Mouse (Mus musculus): ENCODE measurements at regions not wholly inside any gene's neighbourhood (a gene's known extent, or its start where the extent isn't known, plus 50 kb on each side); places are given as distances from the start of the nearest gene placed in this dataset.

- no peaks in the 10 kb centered on the region for H3K9me3 ChIP-seq (replicated peaks; ENCODE audit: control insufficient read depth, low read length)
- no peak overlapping the region for H3K9ac ChIP-seq (ENCODE audit: low read length)
- no peaks in the 10 kb centered on the region for H3K4me1 ChIP-seq (ENCODE audit: control insufficient read depth, insufficient read depth, low read length)
- H3K27ac ChIP-seq (ENCODE audit: low read length): no peak overlapping the region
- no peaks in the 10 kb centered on the region for H3K27me3 ChIP-seq (ENCODE audit: control insufficient read depth, insufficient read depth, low read length)
- 60% methylated on average over 1 of the region's 1 CpGs for WGBS
- no peak for ATAC-seq (ENCODE audit: insufficient read depth, low FRiP score)
- H3K36me3 ChIP-seq (ENCODE audit: control insufficient read depth, insufficient read depth, low read length): no peaks in the 10 kb centered on the region
- H3K4me2 ChIP-seq (ENCODE audit: low read depth, low read length): no peak overlapping the region
- H3K4me3 ChIP-seq (replicated peaks; ENCODE audit: low read length): no peak overlapping the region
Measured at GRCm38 (mm10) chr3:139988938-139989337, 783.4 kb downstream of the Stpg2 start.

- no peaks in the 10 kb centered on the region for H3K27me3 ChIP-seq (ENCODE audit: control insufficient read depth, insufficient read depth, low read length)
- H3K4me2 ChIP-seq (ENCODE audit: low read depth, low read length): no peak overlapping the region
- no peak overlapping the region for H3K9ac ChIP-seq (ENCODE audit: low read length)
- no peak overlapping the region for H3K27ac ChIP-seq (ENCODE audit: low read length)
- no peaks in the 10 kb centered on the region for H3K36me3 ChIP-seq (ENCODE audit: control insufficient read depth, insufficient read depth, low read length)
- no peaks in the 10 kb centered on the region for H3K4me1 ChIP-seq (ENCODE audit: control insufficient read depth, insufficient read depth, low read length)
- no peaks in the 10 kb centered on the region for H3K9me3 ChIP-seq (replicated peaks; ENCODE audit: control insufficient read depth, low read length)
- no peak for ATAC-seq (ENCODE audit: insufficient read depth, low FRiP score)
- no peak overlapping the region for H3K4me3 ChIP-seq (replicated peaks; ENCODE audit: low read length)
Measured at GRCm38 (mm10) chr3:139989380-139989779, 783.9 kb downstream of the Stpg2 start.

DNA sequence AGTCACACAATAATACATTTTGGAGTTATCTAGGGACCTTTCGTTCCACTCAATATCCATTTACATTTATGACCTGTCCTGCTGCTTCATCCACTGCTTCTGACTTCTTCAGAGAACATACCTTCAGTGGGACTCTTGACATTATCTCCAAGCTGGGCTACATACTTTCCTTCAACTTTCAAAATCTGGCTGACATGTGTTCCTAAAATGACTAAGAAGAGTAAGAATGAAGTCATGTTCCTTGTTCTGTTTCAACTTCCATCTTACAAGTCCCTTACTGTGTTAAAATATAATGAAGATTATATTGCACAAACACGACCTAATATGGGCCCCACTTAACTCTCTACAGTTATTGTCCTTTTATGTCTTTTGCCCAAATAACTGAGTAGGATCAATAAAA lies 807.0 kb downstream of the Stpg2 start:
- Histone ChIP-seq H3K9ac (ENCODE audit: low read length) (no peak overlapping the region), H3K4me1 (ENCODE audit: control insufficient read depth, insufficient read depth, low read length) (no peaks in the 10 kb centered on the region), H3K27me3 (ENCODE audit: control insufficient read depth, insufficient read depth, low read length) (no peaks in the 10 kb centered on the region), H3K4me3 (replicated peaks; ENCODE audit: low read length) (no peak overlapping the region), H3K9me3 (replicated peaks; ENCODE audit: control insufficient read depth, low read length) (no peaks in the 10 kb centered on the region), H3K4me2 (ENCODE audit: low read depth, low read length) (no peak overlapping the region), H3K36me3 (ENCODE audit: control insufficient read depth, insufficient read depth, low read length) (no peaks in the 10 kb centered on the region), H3K27ac (ENCODE audit: low read length) (no peak overlapping the region)
- WGBS: 72% methylated on average over 2 of the region's 2 CpGs
- no peak for ATAC-seq (ENCODE audit: insufficient read depth, low FRiP score)

DNA sequence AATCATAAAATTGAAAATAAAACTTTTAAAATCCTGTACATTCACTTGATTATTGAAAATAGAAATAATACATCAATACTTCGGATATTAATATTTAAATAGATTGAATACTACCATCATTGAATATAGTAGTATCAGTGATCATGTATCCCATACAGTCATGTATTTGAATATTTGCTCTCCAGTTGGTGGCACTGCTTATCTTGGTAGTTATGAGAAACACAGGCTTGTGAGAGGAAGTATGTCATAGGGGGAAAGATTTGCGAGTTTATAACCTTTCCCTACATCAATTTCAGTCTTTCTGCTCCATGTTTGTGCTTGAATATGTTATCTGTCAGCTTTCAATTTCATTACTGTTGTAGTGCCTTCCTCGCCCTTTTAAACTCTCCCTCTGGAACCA lies 828.6 kb downstream of the Stpg2 start:
- ATAC-seq (ENCODE audit: insufficient read depth, low FRiP score): no peak
- H3K9me3 ChIP-seq (replicated peaks; ENCODE audit: control insufficient read depth, low read length): no peaks in the 10 kb centered on the region
- no peak overlapping the region for H3K27ac ChIP-seq (ENCODE audit: low read length)
- no peaks in the 10 kb centered on the region for H3K36me3 ChIP-seq (ENCODE audit: control insufficient read depth, insufficient read depth, low read length)
- H3K9ac ChIP-seq (ENCODE audit: low read length): no peak overlapping the region
- H3K27me3 ChIP-seq (ENCODE audit: control insufficient read depth, insufficient read depth, low read length): no peaks in the 10 kb centered on the region
- no peaks in the 10 kb centered on the region for H3K4me1 ChIP-seq (ENCODE audit: control insufficient read depth, insufficient read depth, low read length)
- no peak overlapping the region for H3K4me2 ChIP-seq (ENCODE audit: low read depth, low read length)
- 79% methylated on average over 3 of the region's 3 CpGs for WGBS
- H3K4me3 ChIP-seq (replicated peaks; ENCODE audit: low read length): no peak overlapping the region

DNA sequence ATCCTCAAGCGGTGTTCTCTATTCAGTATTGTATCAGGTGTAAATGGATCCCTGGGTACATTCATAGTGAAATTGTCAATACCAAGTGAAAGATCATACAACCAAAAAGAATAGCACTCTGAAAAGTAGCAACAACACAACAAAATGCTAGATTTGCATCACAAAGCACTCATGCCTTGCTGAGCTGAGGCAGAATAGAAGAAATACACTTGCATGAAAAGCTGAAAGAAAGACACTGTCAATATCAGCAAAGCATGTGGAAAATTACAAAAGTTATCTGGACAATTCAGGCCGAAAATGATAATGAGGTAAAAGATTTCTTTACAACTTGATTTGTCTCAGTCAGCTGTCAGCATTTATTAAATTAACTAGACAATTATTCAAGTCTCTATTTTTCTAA lies 829.6 kb downstream of the Stpg2 start:
- H3K27me3 ChIP-seq (ENCODE audit: control insufficient read depth, insufficient read depth, low read length): no peaks in the 10 kb centered on the region
- no peak overlapping the region for H3K4me3 ChIP-seq (replicated peaks; ENCODE audit: low read length)
- no peak overlapping the region for H3K4me2 ChIP-seq (ENCODE audit: low read depth, low read length)
- WGBS: 86% methylated on average over 2 of the region's 2 CpGs
- H3K4me1 ChIP-seq (ENCODE audit: control insufficient read depth, insufficient read depth, low read length): no peaks in the 10 kb centered on the region
- no peak for ATAC-seq (ENCODE audit: insufficient read depth, low FRiP score)
- no peaks in the 10 kb centered on the region for H3K36me3 ChIP-seq (ENCODE audit: control insufficient read depth, insufficient read depth, low read length)
- H3K27ac ChIP-seq (ENCODE audit: low read length): no peak overlapping the region
- no peak overlapping the region for H3K9ac ChIP-seq (ENCODE audit: low read length)
- H3K9me3 ChIP-seq (replicated peaks; ENCODE audit: control insufficient read depth, low read length): no peaks in the 10 kb centered on the region

GRCm38 (mm10) chr3:140044898-140045297 lies 839.4 kb downstream of the Stpg2 start:
- Histone ChIP-seq H3K4me1 (ENCODE audit: control insufficient read depth, insufficient read depth, low read length) (no peaks in the 10 kb centered on the region), H3K4me3 (replicated peaks; ENCODE audit: low read length) (no peak overlapping the region), H3K27me3 (ENCODE audit: control insufficient read depth, insufficient read depth, low read length) (no peaks in the 10 kb centered on the region), H3K4me2 (ENCODE audit: low read depth, low read length) (no peak overlapping the region), H3K9ac (ENCODE audit: low read length) (no peak overlapping the region), H3K27ac (ENCODE audit: low read length) (no peak overlapping the region), H3K9me3 (replicated peaks; ENCODE audit: control insufficient read depth, low read length) (no peaks in the 10 kb centered on the region), H3K36me3 (ENCODE audit: control insufficient read depth, insufficient read depth, low read length) (no peaks in the 10 kb centered on the region)
- ATAC-seq (ENCODE audit: insufficient read depth, low FRiP score): no peak

GRCm38 (mm10) chr3:140054634-140055033 lies 849.1 kb downstream of the Stpg2 start:
- no peaks in the 10 kb centered on the region for H3K36me3 ChIP-seq (ENCODE audit: control insufficient read depth, insufficient read depth, low read length)
- no peak overlapping the region for H3K9ac ChIP-seq (ENCODE audit: low read length)
- no peak overlapping the region for H3K4me2 ChIP-seq (ENCODE audit: low read depth, low read length)
- no peaks in the 10 kb centered on the region for H3K27me3 ChIP-seq (ENCODE audit: control insufficient read depth, insufficient read depth, low read length)
- WGBS: 48% methylated on average over 1 of the region's 1 CpGs
- H3K4me3 ChIP-seq (replicated peaks; ENCODE audit: low read length): no peak overlapping the region
- H3K27ac ChIP-seq (ENCODE audit: low read length): no peak overlapping the region
- H3K9me3 ChIP-seq (replicated peaks; ENCODE audit: control insufficient read depth, low read length): no peaks in the 10 kb centered on the region
- ATAC-seq (ENCODE audit: insufficient read depth, low FRiP score): no peak
- H3K4me1 ChIP-seq (ENCODE audit: control insufficient read depth, insufficient read depth, low read length): no peaks in the 10 kb centered on the region

GRCm38 (mm10) chr3:140057962-140058631 lies 852.6 kb downstream of the Stpg2 start:
- Histone ChIP-seq H3K27me3 (ENCODE audit: control insufficient read depth, insufficient read depth, low read length) (no peaks in the 10 kb centered on the region), H3K4me2 (ENCODE audit: low read depth, low read length) (no peak overlapping the region), H3K4me1 (ENCODE audit: control insufficient read depth, insufficient read depth, low read length) (no peaks in the 10 kb centered on the region), H3K4me3 (replicated peaks; ENCODE audit: low read length) (no peak overlapping the region), H3K9me3 (replicated peaks; ENCODE audit: control insufficient read depth, low read length) (no peaks in the 10 kb centered on the region), H3K36me3 (ENCODE audit: control insufficient read depth, insufficient read depth, low read length) (no peaks in the 10 kb centered on the region), H3K27ac (ENCODE audit: low read length) (no peak overlapping the region), H3K9ac (ENCODE audit: low read length) (no peak overlapping the region)
- ATAC-seq (ENCODE audit: insufficient read depth, low FRiP score): no peak
- WGBS: 86% methylated on average over 3 of the region's 3 CpGs

DNA sequence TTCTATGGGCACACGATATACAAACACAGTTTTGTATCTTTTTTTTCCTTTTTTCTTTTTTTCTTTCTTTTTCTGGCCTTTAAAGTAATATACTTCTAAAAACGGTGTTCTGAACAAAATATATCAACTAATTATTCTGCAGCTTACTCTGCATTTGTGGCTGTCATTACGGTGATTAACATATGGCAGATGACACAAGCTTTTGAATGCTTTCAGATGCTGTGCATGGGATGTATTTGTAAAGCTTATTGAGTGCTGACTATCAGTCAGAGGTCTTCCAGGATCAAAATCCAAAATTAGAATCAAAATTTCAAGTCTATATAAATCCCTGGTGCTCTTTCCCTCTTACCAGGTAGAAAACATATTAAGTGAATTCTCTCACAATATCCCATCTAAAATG lies 853.6 kb downstream of the Stpg2 start:
- H3K9ac ChIP-seq (ENCODE audit: low read length): no peak overlapping the region
- 75% methylated on average over 3 of the region's 3 CpGs for WGBS
- H3K4me3 ChIP-seq (replicated peaks; ENCODE audit: low read length): no peak overlapping the region
- no peak overlapping the region for H3K27ac ChIP-seq (ENCODE audit: low read length)
- no peaks in the 10 kb centered on the region for H3K9me3 ChIP-seq (replicated peaks; ENCODE audit: control insufficient read depth, low read length)
- no peaks in the 10 kb centered on the region for H3K27me3 ChIP-seq (ENCODE audit: control insufficient read depth, insufficient read depth, low read length)
- H3K36me3 ChIP-seq (ENCODE audit: control insufficient read depth, insufficient read depth, low read length): no peaks in the 10 kb centered on the region
- H3K4me1 ChIP-seq (ENCODE audit: control insufficient read depth, insufficient read depth, low read length): no peaks in the 10 kb centered on the region
- no peak overlapping the region for H3K4me2 ChIP-seq (ENCODE audit: low read depth, low read length)
- no peak for ATAC-seq (ENCODE audit: insufficient read depth, low FRiP score)
